Mouse (Mus musculus) liver, adult 2 months (tissue): Measurements from ENCODE around the gene Nadsyn1.
A peak's percentile ranks its signal among the peaks of the same experiment; 100 is the strongest.

Source experiments
- CTCF ChIP-seq: fragments of 200-500 bp; IDR thresholded peaks from 2 replicates; pipeline ENCODE4 v1.5.1; 2011; ENCODE audit warnings: low read depth, low read length, control low read depth
- POLR2A ChIP-seq: fragments of 200-500 bp; IDR thresholded peaks from 2 replicates; pipeline ENCODE4 v1.6.1; 2011; ENCODE audit warnings: low read length, control low read depth; ENCODE audit not compliant: insufficient read depth; ENCODE audit errors: extremely low read depth

DNA sequence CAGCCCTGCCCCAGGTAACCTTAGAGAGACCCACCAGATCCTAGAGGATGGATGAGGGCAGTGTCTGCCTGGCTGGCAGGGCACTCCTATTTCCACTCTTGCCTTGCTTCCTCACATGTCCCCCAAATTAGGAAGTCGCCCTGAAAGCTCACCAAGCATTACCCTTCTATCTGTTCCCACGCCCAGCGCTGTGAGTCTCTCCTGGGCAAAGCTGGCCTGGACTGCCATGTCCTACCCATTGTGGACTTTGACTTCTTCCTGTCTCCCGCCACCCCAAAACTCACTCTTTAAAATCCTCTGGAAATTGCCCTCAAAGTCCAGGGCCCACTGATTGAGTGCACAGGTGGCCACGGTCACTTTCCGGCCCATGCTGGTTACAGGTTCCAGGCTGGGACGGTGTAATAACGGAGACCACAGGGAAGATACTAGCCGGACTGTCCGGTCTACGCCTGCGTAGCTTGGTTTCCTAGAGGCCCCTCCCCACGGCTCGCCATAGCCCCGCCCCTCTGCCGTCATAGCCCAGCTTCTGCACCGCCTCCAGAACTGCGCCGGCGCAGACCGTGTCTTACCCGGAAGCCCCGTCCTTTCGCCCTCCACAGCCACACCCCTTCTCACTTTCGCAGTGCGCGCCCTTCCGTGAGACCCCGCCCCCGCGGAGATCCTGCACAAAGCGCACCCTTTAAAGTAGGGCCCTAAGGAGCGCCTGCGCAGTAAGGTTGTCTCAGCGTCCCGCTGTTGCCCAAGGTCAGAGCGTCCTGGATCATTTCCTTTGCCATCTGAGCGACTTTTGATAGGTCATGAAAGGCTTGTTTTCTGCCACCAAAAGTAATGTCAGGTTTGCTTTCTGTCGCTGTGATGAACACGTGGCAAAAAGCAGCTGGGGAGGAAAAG is at the start of gene Nadsyn1, which contains the start of gene Dhcr7:
- TF ChIP-seq CTCF: no peak
- peak; percentile 91 for TF ChIP-seq POLR2A
